Mouse (Mus musculus): ENCODE measurements around the gene Ubap1l. TPM values are rescaled to one million over a fixed set of nuclear protein-coding genes. Genes with fewer than 3 reads are reported as not detected.

The Ubap1l gene
- polyA plus RNA-seq, 1 experiment from 2014 or later, result not detected

DNA sequence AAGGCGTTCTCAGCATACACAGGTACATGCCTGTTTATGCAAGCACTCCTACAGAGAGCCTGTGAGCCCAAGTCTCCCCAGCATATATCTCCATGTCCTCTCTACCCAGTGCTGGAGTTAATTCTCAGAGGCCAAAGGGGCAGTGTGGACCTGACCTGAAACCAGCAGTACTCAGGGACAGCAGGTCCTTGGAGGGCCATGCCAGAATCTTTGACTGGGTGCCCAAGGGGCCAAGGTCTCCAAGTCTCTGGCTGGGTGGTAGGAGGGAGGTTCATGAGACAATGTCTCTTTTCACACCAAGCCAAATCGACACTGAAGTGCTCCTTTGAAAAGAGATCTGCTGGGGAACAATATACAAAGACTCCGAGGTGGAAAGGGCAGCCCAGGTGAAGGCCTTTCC is 47.0 kb downstream of the Ubap1l start:
- Histone ChIP-seq H3K36me3 (replicated peaks; ENCODE audit: control insufficient read depth, insufficient read depth, low read depth, low read length) (no peaks in the 10 kb centered on the region), H3K9me3 (replicated peaks; ENCODE audit: control insufficient read depth, low read length) (no peaks in the 10 kb centered on the region), H3K4me2 (ENCODE audit: low read depth, low read length) (no peak overlapping the region), H3K27me3 (ENCODE audit: control insufficient read depth, insufficient read depth, low read length) (no peaks in the 10 kb centered on the region), H3K4me3 (ENCODE audit: low read depth, low read length) (no peak overlapping the region), H3K9ac (replicated peaks; ENCODE audit: low read length) (no peak overlapping the region), H3K27ac (replicated peaks; ENCODE audit: low read depth, low read length) (no peak overlapping the region), H3K4me1 (ENCODE audit: control insufficient read depth, insufficient read depth, low read length) (no peaks in the 10 kb centered on the region)
- WGBS, result 79% methylated on average over 3 of the region's 3 CpGs
- ATAC-seq (replicated peaks; ENCODE audit: insufficient number of reproducible peaks, low FRiP score, low TSS enrichment, low read depth) (no peak), DNase-seq (ENCODE audit: low spot score) (no peak)

DNA sequence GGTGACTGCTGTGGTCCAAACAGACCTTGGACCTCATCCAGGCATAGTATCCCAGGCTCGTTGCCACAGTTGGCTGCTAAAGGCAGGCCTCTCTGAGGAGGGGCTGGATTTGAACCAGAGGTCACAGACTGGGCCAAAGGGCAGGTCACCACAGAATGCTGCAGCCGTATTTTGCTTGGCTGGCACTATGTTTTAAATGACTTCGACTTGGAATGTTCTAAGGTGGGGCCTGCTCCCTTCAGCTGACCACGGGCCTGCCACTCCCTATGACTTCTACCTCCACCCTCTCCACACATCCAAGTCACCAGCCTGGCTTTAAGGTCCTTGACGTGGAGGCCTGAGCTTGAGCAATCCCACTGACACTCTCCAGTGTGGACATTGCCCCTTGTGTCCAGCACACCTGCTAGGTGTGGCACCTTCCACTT is 48.0 kb downstream of the Ubap1l start:
- H3K27me3 ChIP-seq (ENCODE audit: control insufficient read depth, insufficient read depth, low read length), result no peaks in the 10 kb centered on the region
- no peak overlapping the region for H3K4me3 ChIP-seq (ENCODE audit: low read depth, low read length)
- no peaks in the 10 kb centered on the region for H3K9me3 ChIP-seq (replicated peaks; ENCODE audit: control insufficient read depth, low read length)
- DNase-seq (ENCODE audit: low spot score), result no peak
- H3K9ac ChIP-seq (replicated peaks; ENCODE audit: low read length), result no peak overlapping the region
- H3K36me3 ChIP-seq (replicated peaks; ENCODE audit: control insufficient read depth, insufficient read depth, low read depth, low read length), result no peaks in the 10 kb centered on the region
- no peak for ATAC-seq (replicated peaks; ENCODE audit: insufficient number of reproducible peaks, low FRiP score, low TSS enrichment, low read depth)
- WGBS, result 67% methylated on average over 5 of the region's 5 CpGs
- no peaks in the 10 kb centered on the region for H3K4me1 ChIP-seq (ENCODE audit: control insufficient read depth, insufficient read depth, low read length)
- H3K27ac ChIP-seq (replicated peaks; ENCODE audit: low read depth, low read length), result no peak overlapping the region
- H3K4me2 ChIP-seq (ENCODE audit: low read depth, low read length), result no peak overlapping the region

DNA sequence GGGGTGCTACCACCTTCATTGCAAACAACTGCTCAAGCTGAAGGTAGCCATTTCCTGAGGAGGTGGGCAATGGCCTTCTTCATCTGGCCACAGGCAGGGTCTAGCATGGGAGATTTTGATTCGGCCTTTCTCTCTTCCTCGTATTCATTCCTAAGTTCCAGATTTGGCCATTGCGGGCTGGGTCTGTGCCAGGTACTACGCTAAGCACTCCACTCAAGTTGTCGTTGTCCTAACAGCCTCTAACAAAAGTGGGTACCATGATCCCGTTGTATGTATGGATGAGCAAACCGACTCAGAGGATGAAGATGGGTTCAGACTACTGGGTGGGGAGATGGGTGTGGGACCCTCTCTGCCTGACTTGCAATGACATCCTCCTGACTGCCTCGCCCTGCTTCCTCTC is 49.5 kb downstream of the Ubap1l start:
- Histone ChIP-seq H3K27me3 (ENCODE audit: control insufficient read depth, insufficient read depth, low read length) (no peaks in the 10 kb centered on the region), H3K27ac (replicated peaks; ENCODE audit: low read depth, low read length) (no peak overlapping the region), H3K4me3 (ENCODE audit: low read depth, low read length) (no peak overlapping the region), H3K36me3 (replicated peaks; ENCODE audit: control insufficient read depth, insufficient read depth, low read depth, low read length) (no peaks in the 10 kb centered on the region), H3K9ac (replicated peaks; ENCODE audit: low read length) (no peak overlapping the region), H3K4me2 (ENCODE audit: low read depth, low read length) (no peak overlapping the region), H3K9me3 (replicated peaks; ENCODE audit: control insufficient read depth, low read length) (no peaks in the 10 kb centered on the region), H3K4me1 (ENCODE audit: control insufficient read depth, insufficient read depth, low read length) (no peaks in the 10 kb centered on the region)
- DNase-seq (ENCODE audit: low spot score), result no peak
- 92% methylated on average over 8 of the region's 8 CpGs for WGBS
- ATAC-seq (replicated peaks; ENCODE audit: insufficient number of reproducible peaks, low FRiP score, low TSS enrichment, low read depth), result no peak

DNA sequence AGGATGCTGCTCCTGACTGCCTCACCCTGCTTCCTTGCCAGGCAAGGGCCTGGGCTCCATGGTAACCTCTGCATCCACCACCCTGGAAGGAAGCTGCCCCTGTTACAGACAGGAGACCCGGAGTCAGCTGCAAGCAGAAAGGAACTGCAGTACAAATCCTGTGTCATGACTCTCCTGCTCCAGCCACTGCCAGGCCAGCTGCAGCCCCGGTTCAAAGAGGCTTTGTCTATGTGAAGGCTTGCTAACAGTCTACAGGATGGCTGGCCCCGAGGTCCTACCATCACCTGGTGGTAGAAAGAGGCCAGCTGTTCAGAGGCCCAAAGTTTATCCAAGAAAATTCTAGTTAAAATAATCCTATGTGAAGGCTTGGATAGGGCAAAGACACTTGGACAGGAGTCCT is 50.5 kb downstream of the Ubap1l start:
- 72% methylated on average over 3 of the region's 3 CpGs for WGBS
- Histone ChIP-seq H3K9me3 (replicated peaks; ENCODE audit: control insufficient read depth, low read length) (no peaks in the 10 kb centered on the region), H3K27ac (replicated peaks; ENCODE audit: low read depth, low read length) (no peak overlapping the region), H3K36me3 (replicated peaks; ENCODE audit: control insufficient read depth, insufficient read depth, low read depth, low read length) (no peaks in the 10 kb centered on the region), H3K4me2 (ENCODE audit: low read depth, low read length) (no peak overlapping the region), H3K4me1 (ENCODE audit: control insufficient read depth, insufficient read depth, low read length) (no peaks in the 10 kb centered on the region), H3K27me3 (ENCODE audit: control insufficient read depth, insufficient read depth, low read length) (no peaks in the 10 kb centered on the region), H3K9ac (replicated peaks; ENCODE audit: low read length) (no peak overlapping the region), H3K4me3 (ENCODE audit: low read depth, low read length) (no peak overlapping the region)
- DNase-seq (ENCODE audit: low spot score), result no peak
- ATAC-seq (replicated peaks; ENCODE audit: insufficient number of reproducible peaks, low FRiP score, low TSS enrichment, low read depth), result no peak

DNA sequence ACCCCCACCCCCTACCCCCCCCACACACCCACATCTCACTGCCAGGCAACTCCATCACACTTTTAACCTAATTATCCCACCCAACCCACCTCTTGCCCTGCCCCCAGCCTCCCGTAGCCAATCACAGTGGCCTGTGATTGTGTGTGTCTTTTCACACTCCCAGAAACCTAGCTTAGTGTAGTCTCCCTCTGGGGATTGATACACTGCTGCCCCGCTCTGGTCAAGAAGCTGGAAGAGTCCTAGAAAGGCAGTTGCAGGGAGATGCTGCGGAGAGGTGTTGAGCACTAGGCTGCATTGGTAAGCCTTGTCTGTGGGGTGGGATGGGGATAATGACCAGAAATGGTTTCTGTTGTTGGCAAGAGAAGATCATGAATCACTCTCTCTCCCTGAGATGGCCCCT is 56.9 kb downstream of the Ubap1l start:
- Histone ChIP-seq H3K4me1 (ENCODE audit: control insufficient read depth, insufficient read depth, low read length) (no peaks in the 10 kb centered on the region), H3K4me3 (ENCODE audit: low read depth, low read length) (no peak overlapping the region), H3K9ac (replicated peaks; ENCODE audit: low read length) (no peak overlapping the region), H3K27me3 (ENCODE audit: control insufficient read depth, insufficient read depth, low read length) (no peaks in the 10 kb centered on the region), H3K4me2 (ENCODE audit: low read depth, low read length) (no peak overlapping the region), H3K36me3 (replicated peaks; ENCODE audit: control insufficient read depth, insufficient read depth, low read depth, low read length) (no peaks in the 10 kb centered on the region), H3K9me3 (replicated peaks; ENCODE audit: control insufficient read depth, low read length) (no peaks in the 10 kb centered on the region), H3K27ac (replicated peaks; ENCODE audit: low read depth, low read length) (no peak overlapping the region)
- DNase-seq (ENCODE audit: low spot score) (no peak), ATAC-seq (replicated peaks; ENCODE audit: insufficient number of reproducible peaks, low FRiP score, low TSS enrichment, low read depth) (no peak)
- 51% methylated on average over 3 of the region's 3 CpGs for WGBS

DNA sequence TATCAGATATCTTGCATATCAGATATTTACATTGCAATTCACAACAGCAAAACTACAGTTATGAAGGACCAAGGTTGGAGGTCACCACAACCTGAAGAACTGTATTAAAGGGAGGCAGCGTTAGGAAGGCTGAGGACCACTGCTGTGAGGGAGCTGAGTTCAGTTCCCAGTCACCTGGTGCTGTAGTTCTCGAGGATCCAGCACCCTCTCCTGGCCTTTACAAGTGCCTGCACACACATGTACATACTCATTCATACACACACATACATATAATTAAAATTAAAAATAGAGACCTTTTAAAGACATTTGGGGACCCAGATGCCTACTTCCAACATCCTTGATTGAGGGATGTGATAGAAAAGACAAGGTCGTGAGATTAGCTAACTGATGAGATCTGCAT is 58.8 kb downstream of the Ubap1l start:
- no peak for ATAC-seq (replicated peaks; ENCODE audit: insufficient number of reproducible peaks, low FRiP score, low TSS enrichment, low read depth)
- no peaks in the 10 kb centered on the region for H3K4me1 ChIP-seq (ENCODE audit: control insufficient read depth, insufficient read depth, low read length)
- WGBS, result 81% methylated on average over 3 of the region's 3 CpGs
- no peaks in the 10 kb centered on the region for H3K9me3 ChIP-seq (replicated peaks; ENCODE audit: control insufficient read depth, low read length)
- no peaks in the 10 kb centered on the region for H3K27me3 ChIP-seq (ENCODE audit: control insufficient read depth, insufficient read depth, low read length)
- no peak overlapping the region for H3K4me3 ChIP-seq (ENCODE audit: low read depth, low read length)
- no peak overlapping the region for H3K9ac ChIP-seq (replicated peaks; ENCODE audit: low read length)
- no peak overlapping the region for H3K4me2 ChIP-seq (ENCODE audit: low read depth, low read length)
- no peak overlapping the region for H3K27ac ChIP-seq (replicated peaks; ENCODE audit: low read depth, low read length)
- no peaks in the 10 kb centered on the region for H3K36me3 ChIP-seq (replicated peaks; ENCODE audit: control insufficient read depth, insufficient read depth, low read depth, low read length)
- DNase-seq (ENCODE audit: low spot score), result no peak

DNA sequence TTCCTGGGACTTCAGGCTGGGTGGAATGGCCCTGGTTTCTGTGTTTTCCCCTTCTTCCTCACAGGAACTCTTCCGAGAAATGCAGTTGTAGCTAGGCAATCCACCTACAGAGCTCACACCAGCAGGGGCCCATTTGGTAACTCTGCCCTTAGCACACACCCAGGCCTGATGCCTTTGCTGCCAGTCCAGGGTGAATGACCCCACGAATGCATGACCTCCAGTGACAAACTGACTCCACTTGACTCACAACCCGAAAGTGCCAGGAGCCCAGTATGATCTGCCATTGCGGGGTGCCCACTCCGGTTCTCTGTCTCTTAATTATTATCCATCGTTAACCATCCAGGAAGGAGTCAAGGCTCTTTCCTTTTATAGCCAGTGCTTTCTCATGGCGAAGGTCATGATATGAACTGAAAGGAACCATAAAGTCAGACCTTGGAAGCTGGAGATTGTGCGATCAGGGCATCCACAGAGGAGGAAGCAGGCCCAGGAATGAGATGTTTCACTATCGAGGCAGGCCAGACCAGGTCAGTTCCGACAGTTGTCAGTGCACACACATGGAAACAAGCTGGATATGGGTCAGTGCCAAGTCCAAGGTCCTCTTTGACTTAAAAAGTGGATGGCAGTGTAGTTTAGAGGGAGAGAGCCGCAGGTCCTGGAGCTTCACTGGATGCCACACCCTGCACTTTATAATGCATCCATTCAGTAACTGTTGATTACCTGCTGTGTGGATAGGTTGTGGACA is 62.1 kb downstream of the Ubap1l start, which contains the start of gene Slc51b:
Gene Slc51b (minus strand): TSS at position 196 of the 742 bp plus-strand sequence.
- DNase-seq (ENCODE audit: low spot score), result no peak
- no peaks in the 10 kb centered on the region for H3K36me3 ChIP-seq (replicated peaks; ENCODE audit: control insufficient read depth, insufficient read depth, low read depth, low read length)
- no peak within 1 kb of the TSS for H3K4me3 ChIP-seq (ENCODE audit: low read depth, low read length)
- ATAC-seq (replicated peaks; ENCODE audit: insufficient number of reproducible peaks, low FRiP score, low TSS enrichment, low read depth), result no peak
- H3K27me3 ChIP-seq (ENCODE audit: control insufficient read depth, insufficient read depth, low read length), result no peaks in the 10 kb centered on the region
- H3K9ac ChIP-seq (replicated peaks; ENCODE audit: low read length), result no peak within 1 kb of the TSS
- no peaks in the 10 kb centered on the region for H3K4me1 ChIP-seq (ENCODE audit: control insufficient read depth, insufficient read depth, low read length)
- WGBS, result 79% methylated on average over 11 of the region's 11 CpGs
- no peaks in the 10 kb centered on the region for H3K9me3 ChIP-seq (replicated peaks; ENCODE audit: control insufficient read depth, low read length)
- no peak within 1 kb of the TSS for H3K27ac ChIP-seq (replicated peaks; ENCODE audit: low read depth, low read length)
- no peak within 1 kb of the TSS for H3K4me2 ChIP-seq (ENCODE audit: low read depth, low read length)

DNA sequence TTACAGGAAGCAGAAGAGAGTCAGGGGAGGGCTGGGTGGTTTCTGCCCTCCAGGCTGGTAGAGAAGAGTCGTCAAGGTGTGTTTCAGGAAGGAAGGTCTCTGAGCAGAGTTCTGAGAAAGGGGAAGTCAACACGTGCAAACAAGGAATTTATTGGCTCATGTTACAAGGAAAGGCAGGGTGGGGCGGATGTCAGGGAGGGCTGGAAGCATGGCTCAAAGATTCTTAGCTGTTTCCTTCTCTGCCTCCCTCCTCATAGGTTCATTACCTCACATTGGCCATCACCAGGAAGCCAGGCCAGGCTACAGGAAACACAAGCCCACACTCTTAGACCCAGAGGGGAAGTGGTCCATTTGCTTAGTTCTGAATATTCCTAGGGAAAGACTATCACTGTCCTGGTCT is 63.6 kb downstream of the Ubap1l start:
- Histone ChIP-seq H3K4me1 (ENCODE audit: control insufficient read depth, insufficient read depth, low read length) (no peaks in the 10 kb centered on the region), H3K4me3 (ENCODE audit: low read depth, low read length) (no peak overlapping the region), H3K36me3 (replicated peaks; ENCODE audit: control insufficient read depth, insufficient read depth, low read depth, low read length) (no peaks in the 10 kb centered on the region), H3K9ac (replicated peaks; ENCODE audit: low read length) (no peak overlapping the region), H3K9me3 (replicated peaks; ENCODE audit: control insufficient read depth, low read length) (no peaks in the 10 kb centered on the region), H3K27ac (replicated peaks; ENCODE audit: low read depth, low read length) (no peak overlapping the region), H3K27me3 (ENCODE audit: control insufficient read depth, insufficient read depth, low read length) (no peaks in the 10 kb centered on the region), H3K4me2 (ENCODE audit: low read depth, low read length) (no peak overlapping the region)
- DNase-seq (ENCODE audit: low spot score) (no peak), ATAC-seq (replicated peaks; ENCODE audit: insufficient number of reproducible peaks, low FRiP score, low TSS enrichment, low read depth) (no peak)
- WGBS, result 35% methylated on average over 3 of the region's 3 CpGs
